Mouse (Mus musculus): ENCODE measurements around the gene Jph2. TPM values are rescaled to one million over a fixed set of nuclear protein-coding genes. Genes with fewer than 3 reads are reported as not detected.

Gene Jph2
- polyA plus RNA-seq, 1 experiment from 2014 or later: 0.45 TPM

- H3K4me1 ChIP-seq (ENCODE audit: control insufficient read depth, insufficient read depth, low read length): no peaks in the 10 kb centered on the region
- DNase-seq (ENCODE audit: low spot score): no peak
- H3K4me2 ChIP-seq (ENCODE audit: low read depth, severe bottlenecking): no peak overlapping the region
- 78% methylated on average over 18 of the region's 18 CpGs for WGBS
- no peaks in the 10 kb centered on the region for H3K36me3 ChIP-seq (ENCODE audit: control insufficient read depth, insufficient read depth, low read length)
- no peak overlapping the region for H3K27ac ChIP-seq (replicated peaks; ENCODE audit: low read depth, low read length)
- no peak for ATAC-seq (ENCODE audit: insufficient number of reproducible peaks, low FRiP score, low TSS enrichment, low read depth)
- H3K4me3 ChIP-seq (ENCODE audit: low read depth, low read length): no peak overlapping the region
- H3K27me3 ChIP-seq (ENCODE audit: control insufficient read depth, insufficient read depth, low read length): no peaks in the 10 kb centered on the region
- H3K9me3 ChIP-seq (ENCODE audit: control insufficient read depth, low read length): no peaks in the 10 kb centered on the region
- no peak overlapping the region for H3K9ac ChIP-seq (ENCODE audit: low read length)
Measured at GRCm38 (mm10) chr2:163364785-163365541, 32.8 kb downstream of the Jph2 start.

GRCm38 (mm10) chr2:163362940-163363921, 34.6 kb downstream of the Jph2 start:
- H3K27ac ChIP-seq (replicated peaks; ENCODE audit: low read depth, low read length): no peak overlapping the region
- no peak overlapping the region for H3K4me2 ChIP-seq (ENCODE audit: low read depth, severe bottlenecking)
- DNase-seq (ENCODE audit: low spot score): no peak
- H3K4me1 ChIP-seq (ENCODE audit: control insufficient read depth, insufficient read depth, low read length): no peaks in the 10 kb centered on the region
- WGBS: 80% methylated on average over 12 of the region's 12 CpGs
- H3K4me3 ChIP-seq (ENCODE audit: low read depth, low read length): no peak overlapping the region
- H3K9ac ChIP-seq (ENCODE audit: low read length): no peak overlapping the region
- ATAC-seq (ENCODE audit: insufficient number of reproducible peaks, low FRiP score, low TSS enrichment, low read depth): no peak
- no peaks in the 10 kb centered on the region for H3K36me3 ChIP-seq (ENCODE audit: control insufficient read depth, insufficient read depth, low read length)
- H3K27me3 ChIP-seq (ENCODE audit: control insufficient read depth, insufficient read depth, low read length): no peaks in the 10 kb centered on the region
- no peaks in the 10 kb centered on the region for H3K9me3 ChIP-seq (ENCODE audit: control insufficient read depth, low read length)

GRCm38 (mm10) chr2:163360858-163361623, 36.8 kb downstream of the Jph2 start:
- H3K9ac ChIP-seq (ENCODE audit: low read length): no peak overlapping the region
- 72% methylated on average over 16 of the region's 16 CpGs for WGBS
- ATAC-seq (ENCODE audit: insufficient number of reproducible peaks, low FRiP score, low TSS enrichment, low read depth): no peak
- no peaks in the 10 kb centered on the region for H3K9me3 ChIP-seq (ENCODE audit: control insufficient read depth, low read length)
- no peaks in the 10 kb centered on the region for H3K27me3 ChIP-seq (ENCODE audit: control insufficient read depth, insufficient read depth, low read length)
- no peak overlapping the region for H3K4me2 ChIP-seq (ENCODE audit: low read depth, severe bottlenecking)
- no peak for DNase-seq (ENCODE audit: low spot score)
- no peaks in the 10 kb centered on the region for H3K4me1 ChIP-seq (ENCODE audit: control insufficient read depth, insufficient read depth, low read length)
- no peak overlapping the region for H3K4me3 ChIP-seq (ENCODE audit: low read depth, low read length)
- no peak overlapping the region for H3K27ac ChIP-seq (replicated peaks; ENCODE audit: low read depth, low read length)
- H3K36me3 ChIP-seq (ENCODE audit: control insufficient read depth, insufficient read depth, low read length): no peaks in the 10 kb centered on the region

- H3K4me1 ChIP-seq (ENCODE audit: control insufficient read depth, insufficient read depth, low read length): no peaks in the 10 kb centered on the region
- H3K4me2 ChIP-seq (ENCODE audit: low read depth, severe bottlenecking): no peak overlapping the region
- no peak overlapping the region for H3K27ac ChIP-seq (replicated peaks; ENCODE audit: low read depth, low read length)
- no peaks in the 10 kb centered on the region for H3K36me3 ChIP-seq (ENCODE audit: control insufficient read depth, insufficient read depth, low read length)
- H3K27me3 ChIP-seq (ENCODE audit: control insufficient read depth, insufficient read depth, low read length): no peaks in the 10 kb centered on the region
- no peak overlapping the region for H3K4me3 ChIP-seq (ENCODE audit: low read depth, low read length)
- H3K9me3 ChIP-seq (ENCODE audit: control insufficient read depth, low read length): no peaks in the 10 kb centered on the region
- WGBS: 57% methylated on average over 2 of the region's 2 CpGs
- DNase-seq (ENCODE audit: low spot score) (no peak), ATAC-seq (ENCODE audit: insufficient number of reproducible peaks, low FRiP score, low TSS enrichment, low read depth) (no peak)
- H3K9ac ChIP-seq (ENCODE audit: low read length): no peak overlapping the region
Measured at GRCm38 (mm10) chr2:163359253-163359652, 38.5 kb downstream of the Jph2 start.

GRCm38 (mm10) chr2:163358662-163359061, 39.1 kb downstream of the Jph2 start:
- WGBS: 84% methylated on average over 5 of the region's 5 CpGs
- Histone ChIP-seq H3K9me3 (ENCODE audit: control insufficient read depth, low read length) (no peaks in the 10 kb centered on the region), H3K4me1 (ENCODE audit: control insufficient read depth, insufficient read depth, low read length) (no peaks in the 10 kb centered on the region), H3K27ac (replicated peaks; ENCODE audit: low read depth, low read length) (no peak overlapping the region), H3K9ac (ENCODE audit: low read length) (no peak overlapping the region), H3K4me2 (ENCODE audit: low read depth, severe bottlenecking) (no peak overlapping the region), H3K27me3 (ENCODE audit: control insufficient read depth, insufficient read depth, low read length) (no peaks in the 10 kb centered on the region), H3K36me3 (ENCODE audit: control insufficient read depth, insufficient read depth, low read length) (no peaks in the 10 kb centered on the region), H3K4me3 (ENCODE audit: low read depth, low read length) (no peak overlapping the region)
- ATAC-seq (ENCODE audit: insufficient number of reproducible peaks, low FRiP score, low TSS enrichment, low read depth) (no peak), DNase-seq (ENCODE audit: low spot score) (no peak)

- DNase-seq (ENCODE audit: low spot score): no peak
- no peak overlapping the region for H3K4me3 ChIP-seq (ENCODE audit: low read depth, low read length)
- H3K27me3 ChIP-seq (ENCODE audit: control insufficient read depth, insufficient read depth, low read length): no peaks in the 10 kb centered on the region
- H3K4me1 ChIP-seq (ENCODE audit: control insufficient read depth, insufficient read depth, low read length): no peaks in the 10 kb centered on the region
- 80% methylated on average over 12 of the region's 12 CpGs for WGBS
- H3K9me3 ChIP-seq (ENCODE audit: control insufficient read depth, low read length): no peaks in the 10 kb centered on the region; the same call in 1 of the 2 replicates
- no peak overlapping the region for H3K27ac ChIP-seq (replicated peaks; ENCODE audit: low read depth, low read length)
- H3K36me3 ChIP-seq (ENCODE audit: control insufficient read depth, insufficient read depth, low read length): no peaks in the 10 kb centered on the region
- no peak overlapping the region for H3K9ac ChIP-seq (ENCODE audit: low read length)
- H3K4me2 ChIP-seq (ENCODE audit: low read depth, severe bottlenecking): no peak overlapping the region
- ATAC-seq (ENCODE audit: insufficient number of reproducible peaks, low FRiP score, low TSS enrichment, low read depth): no peak
Measured at GRCm38 (mm10) chr2:163356113-163356840, 41.5 kb downstream of the Jph2 start.

- ATAC-seq (ENCODE audit: insufficient number of reproducible peaks, low FRiP score, low TSS enrichment, low read depth) (no peak), DNase-seq (ENCODE audit: low spot score) (no peak)
- H3K9ac ChIP-seq (ENCODE audit: low read length): no peak overlapping the region
- no peaks in the 10 kb centered on the region for H3K36me3 ChIP-seq (ENCODE audit: control insufficient read depth, insufficient read depth, low read length)
- no peak overlapping the region for H3K27ac ChIP-seq (replicated peaks; ENCODE audit: low read depth, low read length)
- WGBS: 87% methylated on average over 8 of the region's 8 CpGs
- no peaks in the 10 kb centered on the region for H3K4me1 ChIP-seq (ENCODE audit: control insufficient read depth, insufficient read depth, low read length)
- H3K4me3 ChIP-seq (ENCODE audit: low read depth, low read length): no peak overlapping the region
- H3K4me2 ChIP-seq (ENCODE audit: low read depth, severe bottlenecking): no peak overlapping the region
- H3K27me3 ChIP-seq (ENCODE audit: control insufficient read depth, insufficient read depth, low read length): no peaks in the 10 kb centered on the region
- no peaks in the 10 kb centered on the region; the same call in 1 of the 2 replicates for H3K9me3 ChIP-seq (ENCODE audit: control insufficient read depth, low read length)
Measured at GRCm38 (mm10) chr2:163355666-163356065, 42.1 kb downstream of the Jph2 start.

All from limb, embryonic 11.5 days (tissue).